Mouse (Mus musculus): ENCODE measurements around the gene Atp8a2.

The Atp8a2 gene

GRCm38 (mm10) chr14:60196884-60197283 is at the start of gene Atp8a2:
Gene Atp8a2, minus strand, starts transcription at chr14:60197179.
- DNase-seq (ENCODE audit: low read depth), result no peak

- no peak for DNase-seq (ENCODE audit: low read depth)
These were observed 41.6 kb upstream of the Atp8a2 start for GRCm38 (mm10) chr14:60238551-60238950.

- no peak for DNase-seq (ENCODE audit: low read depth)
These were observed 22.9 kb upstream of the Atp8a2 start for GRCm38 (mm10) chr14:60219886-60220285.

- no peak for DNase-seq (ENCODE audit: low read depth)
These were observed 20.6 kb upstream of the Atp8a2 start for GRCm38 (mm10) chr14:60217616-60218015.

- DNase-seq (ENCODE audit: low read depth), result no peak
These were observed 19.1 kb upstream of the Atp8a2 start for GRCm38 (mm10) chr14:60216125-60216524.

GRCm38 (mm10) chr14:60215000-60215399 is 18.0 kb upstream of the Atp8a2 start:
- DNase-seq (ENCODE audit: low read depth), result no peak

GRCm38 (mm10) chr14:60214040-60214439 is 17.1 kb upstream of the Atp8a2 start:
- DNase-seq (ENCODE audit: low read depth), result no peak

GRCm38 (mm10) chr14:60209166-60209565 is 12.2 kb upstream of the Atp8a2 start:
- DNase-seq (ENCODE audit: low read depth), result no peak

GRCm38 (mm10) chr14:60204993-60205392 is 8.0 kb upstream of the Atp8a2 start:
- no peak for DNase-seq (ENCODE audit: low read depth)

- no peak for DNase-seq (ENCODE audit: low read depth)
These were observed 980 bp downstream of the Atp8a2 start for GRCm38 (mm10) chr14:60195999-60196398.

- peak; percentile 47 for DNase-seq (ENCODE audit: low read depth)
These were observed 2.4 kb downstream of the Atp8a2 start for GRCm38 (mm10) chr14:60194606-60195005.

- no peak for DNase-seq (ENCODE audit: low read depth)
These were observed 7.2 kb downstream of the Atp8a2 start for GRCm38 (mm10) chr14:60189771-60190170.

GRCm38 (mm10) chr14:60188201-60188825 is 8.7 kb downstream of the Atp8a2 start:
- DNase-seq (ENCODE audit: low read depth), result no peak

- DNase-seq (ENCODE audit: low read depth), result peak; percentile 4
These were observed 15.7 kb downstream of the Atp8a2 start for GRCm38 (mm10) chr14:60181306-60181705.

- DNase-seq (ENCODE audit: low read depth), result no peak
These were observed 18.4 kb downstream of the Atp8a2 start for GRCm38 (mm10) chr14:60178571-60178955.

- DNase-seq (ENCODE audit: low read depth), result no peak
These were observed 19.1 kb downstream of the Atp8a2 start for GRCm38 (mm10) chr14:60177614-60178570.

GRCm38 (mm10) chr14:60176891-60177613 is 19.9 kb downstream of the Atp8a2 start:
- no peak for DNase-seq (ENCODE audit: low read depth)

GRCm38 (mm10) chr14:60176469-60176890 is 20.5 kb downstream of the Atp8a2 start:
- no peak for DNase-seq (ENCODE audit: low read depth)

GRCm38 (mm10) chr14:60172286-60173055 is 24.5 kb downstream of the Atp8a2 start:
- no peak for DNase-seq (ENCODE audit: low read depth)

- no peak for DNase-seq (ENCODE audit: low read depth)
These were observed 26.0 kb downstream of the Atp8a2 start for GRCm38 (mm10) chr14:60170845-60171610.

- no peak for DNase-seq (ENCODE audit: low read depth)
These were observed 33.6 kb downstream of the Atp8a2 start for GRCm38 (mm10) chr14:60163367-60163766.

All from 416B (cell line).